Mouse (Mus musculus) heart, postnatal 0 days (tissue): ENCODE data around the gene Fntb.

Experiments
- CTCF ChIP-seq: IDR thresholded peaks from 2 replicates; pipeline ENCODE4 v1.5.1; 2016; ENCODE audit warnings: antibody characterized with exemption, control low read depth, low read depth
- EP300 ChIP-seq: IDR thresholded peaks from 2 replicates; pipeline ENCODE4 v1.6.1; 2016; ENCODE audit warnings: antibody characterized with exemption, low read depth

- TF ChIP-seq CTCF: no peak
- TF ChIP-seq EP300: no peak
Observed at GRCm38 (mm10) chr12:76814120-76814519, 48.7 kb downstream of the Fntb start.
